Mouse (Mus musculus) brain, embryonic 14.5 days (tissue): ENCODE results near the gene Ostc.

Experiments used
- CTCF ChIP-seq: fragments of 200-500 bp; IDR thresholded peaks from 2 replicates; pipeline ENCODE4 v1.5.1; 2012; ENCODE audit warnings: inconsistent platforms, mild to moderate bottlenecking, moderate library complexity, borderline replicate concordance; ENCODE audit not compliant: insufficient read depth, insufficient read length; ENCODE audit errors: extremely low read depth
- POLR2A ChIP-seq: fragments of 200-500 bp; IDR thresholded peaks from 2 replicates; pipeline ENCODE4 v1.6.1; 2012; ENCODE audit warnings: mild to moderate bottlenecking, inconsistent platforms, borderline replicate concordance; ENCODE audit not compliant: poor library complexity, insufficient read depth, insufficient read length, severe bottlenecking; ENCODE audit errors: extremely low read depth

DNA sequence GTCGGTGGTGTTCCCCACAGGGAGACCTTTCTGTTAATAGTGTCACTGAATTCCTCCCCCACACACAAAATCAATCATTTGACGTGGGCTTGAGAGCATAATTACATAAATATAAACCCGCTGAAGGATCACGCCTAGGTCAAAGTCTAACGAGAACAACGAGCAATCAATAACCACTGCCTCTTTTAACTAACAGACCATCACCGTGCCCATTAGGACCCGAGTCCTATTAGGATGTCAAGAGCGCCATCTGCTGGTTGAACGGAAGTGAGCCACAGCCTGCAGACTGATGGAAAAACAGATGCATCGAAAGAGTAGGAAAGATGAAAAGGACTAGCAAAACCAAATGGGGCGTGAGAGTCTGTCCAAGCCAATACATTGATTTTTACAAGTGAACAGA is 19.6 kb downstream of the Ostc start:
- peak; percentile 88 for TF ChIP-seq CTCF
- TF ChIP-seq POLR2A: no peak
